Mouse (Mus musculus): ENCODE data around the gene Cmklr1. TPM values are rescaled to one million over a fixed set of nuclear protein-coding genes. Genes with fewer than 3 reads are reported as not detected.

Cmklr1 gene
- polyA plus RNA-seq, 3 experiments from 2014 or later = 0.24 TPM; not detected in 2

- no peak for ATAC-seq
Observed at GRCm38 (mm10) chr5:113648647-113649211, 1.5 kb downstream of the Cmklr1 start.

GRCm38 (mm10) chr5:113647141-113647540 lies 3.1 kb downstream of the Cmklr1 start:
- ATAC-seq = no peak

- ATAC-seq = no peak
Observed at GRCm38 (mm10) chr5:113644520-113644919, 5.7 kb downstream of the Cmklr1 start.

GRCm38 (mm10) chr5:113643107-113643848 lies 6.9 kb downstream of the Cmklr1 start:
- ATAC-seq = no peak

- no peak for ATAC-seq
Observed at GRCm38 (mm10) chr5:113641066-113641465, 9.2 kb downstream of the Cmklr1 start.

GRCm38 (mm10) chr5:113639126-113639525 lies 11.1 kb downstream of the Cmklr1 start:
- ATAC-seq = no peak

- ATAC-seq = no peak
Observed at GRCm38 (mm10) chr5:113638055-113638454, 12.2 kb downstream of the Cmklr1 start.

- no peak for ATAC-seq
Observed at GRCm38 (mm10) chr5:113637631-113638030, 12.6 kb downstream of the Cmklr1 start.

GRCm38 (mm10) chr5:113635861-113636565 lies 14.2 kb downstream of the Cmklr1 start:
- ATAC-seq = no peak

GRCm38 (mm10) chr5:113634887-113635610 lies 15.2 kb downstream of the Cmklr1 start:
- no peak for ATAC-seq

- no peak for ATAC-seq
Observed at GRCm38 (mm10) chr5:113634024-113634651, 16.1 kb downstream of the Cmklr1 start.

GRCm38 (mm10) chr5:113633037-113633714 lies 17.1 kb downstream of the Cmklr1 start:
- ATAC-seq = no peak

GRCm38 (mm10) chr5:113630116-113630515 lies 20.1 kb downstream of the Cmklr1 start:
- ATAC-seq = no peak

GRCm38 (mm10) chr5:113629248-113629647 lies 21.0 kb downstream of the Cmklr1 start:
- no peak for ATAC-seq

- ATAC-seq = no peak
Observed at GRCm38 (mm10) chr5:113627820-113628437, 22.3 kb downstream of the Cmklr1 start.

GRCm38 (mm10) chr5:113626991-113627390 lies 23.2 kb downstream of the Cmklr1 start:
- ATAC-seq = no peak

GRCm38 (mm10) chr5:113626352-113626751 lies 23.9 kb downstream of the Cmklr1 start:
- ATAC-seq = no peak

GRCm38 (mm10) chr5:113625068-113625467 lies 25.2 kb downstream of the Cmklr1 start:
- ATAC-seq = no peak

GRCm38 (mm10) chr5:113623052-113623451 lies 27.2 kb downstream of the Cmklr1 start:
- no peak for ATAC-seq

GRCm38 (mm10) chr5:113620999-113621398 lies 29.2 kb downstream of the Cmklr1 start:
- ATAC-seq = no peak

- no peak for ATAC-seq
Observed at GRCm38 (mm10) chr5:113620130-113620716, 30.0 kb downstream of the Cmklr1 start.
